Mouse (Mus musculus) B cell, adult 2 months (primary cell): Measurements from ENCODE around the gene Tll1.
"Not testable (repeated sequence)": the region's sequence is repeated elsewhere in the genome, so short reads cannot be mapped to it uniquely, and the experiment has no call there.

Experiments used
- DNase-seq, 2 experiments: peaks; one replicate each; pipeline ENCODE4 v3.0.0; 2022

Tll1 gene

DNA sequence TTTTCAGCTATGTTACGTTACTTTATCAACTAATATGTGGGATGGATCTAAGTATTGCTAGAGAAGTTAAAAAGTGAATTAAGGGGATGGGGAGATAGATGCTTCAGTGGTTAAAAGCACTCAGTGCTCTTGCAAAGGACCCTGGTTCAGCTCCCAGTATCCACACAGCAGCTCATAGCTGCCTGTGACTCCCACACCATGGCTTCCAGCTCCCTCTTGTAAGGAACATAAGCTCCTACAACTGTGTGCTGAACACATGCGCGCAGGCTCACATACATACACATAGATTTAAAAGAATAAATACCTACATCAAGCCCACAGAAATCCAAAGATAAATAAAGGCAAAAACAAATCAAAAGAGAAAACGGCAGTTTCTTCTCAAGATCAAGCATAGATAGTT, 148.5 kb downstream of the Tll1 start:
- no peak for DNase-seq

- DNase-seq: no peak
Measured at GRCm38 (mm10) chr8:64048556-64048955, 157.5 kb downstream of the Tll1 start.

GRCm38 (mm10) chr8:64047963-64048505, 158.0 kb downstream of the Tll1 start:
- no peak for DNase-seq

DNA sequence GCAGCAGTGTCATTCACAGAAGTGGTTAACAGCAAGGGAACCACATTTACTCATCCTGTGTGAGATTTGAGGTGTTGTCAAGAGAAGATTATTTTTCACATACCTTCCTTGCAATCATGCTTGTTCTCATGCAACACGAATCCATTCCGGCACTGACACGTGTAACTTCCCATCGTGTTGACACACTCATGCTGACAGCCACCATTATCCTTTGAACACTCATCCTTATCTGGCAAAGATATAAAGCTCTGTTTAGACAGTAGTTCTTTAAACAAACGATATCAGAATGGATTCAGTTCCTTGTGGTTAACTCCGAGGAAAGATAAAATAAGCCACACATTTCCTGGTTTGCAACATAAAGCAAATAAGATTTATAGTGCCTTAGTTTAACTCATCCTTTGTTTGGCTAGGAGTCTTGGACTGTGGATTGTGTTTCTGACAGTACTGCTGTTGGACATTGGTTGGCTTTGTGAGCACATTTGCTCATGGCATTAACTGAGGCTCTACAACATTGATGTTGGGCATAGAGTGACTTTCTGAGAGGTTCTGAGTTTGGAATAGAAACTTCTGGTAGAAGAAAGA, 164.7 kb downstream of the Tll1 start:
- DNase-seq: no peak

DNA sequence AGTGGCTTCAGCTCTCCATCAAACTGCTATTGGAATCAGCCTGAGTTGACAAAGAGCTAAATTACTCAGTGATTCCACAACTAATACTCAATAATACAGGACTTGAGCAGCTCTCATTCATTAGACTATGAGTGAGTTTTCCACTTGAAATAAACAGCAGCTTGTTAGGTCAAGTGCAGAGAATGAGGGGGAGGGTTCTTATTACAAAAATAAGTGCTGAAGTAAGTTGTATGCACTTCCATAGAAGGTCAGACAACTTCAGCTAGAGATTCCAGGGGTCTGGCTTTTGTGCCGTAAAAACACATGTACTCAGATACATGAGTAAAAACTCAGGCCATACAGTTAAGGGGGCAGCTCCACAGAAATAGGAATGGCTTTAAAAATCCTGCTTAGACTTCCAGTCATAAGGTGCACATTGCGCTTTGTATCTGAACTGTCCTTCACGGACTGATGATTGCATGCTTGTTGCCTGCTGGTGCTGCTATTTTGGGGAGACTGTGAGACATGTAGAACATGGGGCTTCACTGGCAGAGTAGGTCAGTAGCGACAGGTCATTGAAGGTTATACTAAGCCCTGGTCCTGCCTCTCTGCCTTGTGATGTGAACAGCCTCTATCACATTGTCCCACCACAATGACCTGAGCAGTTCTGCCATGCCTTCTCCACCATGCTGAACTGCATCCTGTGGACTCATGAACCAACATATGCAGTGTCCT, 175.2 kb downstream of the Tll1 start:
- DNase-seq: no peak

DNA sequence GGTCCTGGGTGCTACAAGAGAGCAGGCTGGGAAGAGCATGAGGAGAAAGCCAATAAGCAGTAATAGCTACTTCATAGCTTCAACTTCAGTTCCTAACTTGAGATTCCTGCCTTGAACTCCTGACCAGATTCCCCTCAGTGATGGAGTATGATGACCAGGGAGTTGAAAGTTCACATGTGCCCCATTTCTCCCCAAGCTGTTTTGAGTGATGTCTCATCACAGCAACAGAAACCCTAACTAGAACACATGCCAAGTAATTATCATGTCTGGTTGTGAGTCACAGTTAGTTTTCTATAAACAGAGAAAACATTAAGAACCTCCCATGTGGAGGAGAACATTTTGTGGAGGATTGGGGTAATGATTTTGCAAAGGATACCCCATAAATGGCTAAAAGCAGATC, 176.0 kb downstream of the Tll1 start:
- no peak for DNase-seq

GRCm38 (mm10) chr8:64029525-64029924, 176.5 kb downstream of the Tll1 start:
- DNase-seq: no peak

DNA sequence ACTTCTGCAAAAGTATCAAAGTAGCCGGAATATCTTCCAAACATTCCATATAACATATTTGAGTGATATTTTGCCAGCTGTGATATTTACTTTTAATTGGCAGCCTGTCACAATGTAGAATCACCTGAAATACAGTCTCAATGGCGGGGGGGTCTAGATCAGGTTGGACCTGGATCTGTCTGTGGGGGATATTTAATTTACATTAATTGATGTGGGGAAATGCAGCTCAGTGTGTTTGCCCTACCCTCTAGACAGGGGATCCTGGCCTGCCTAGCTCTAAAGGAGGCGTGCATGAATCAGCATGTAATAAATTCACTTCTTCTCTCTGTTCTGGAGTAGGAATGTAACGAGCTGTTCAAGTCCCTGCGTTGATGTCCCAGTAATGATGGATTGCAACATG, 181.7 kb downstream of the Tll1 start:
- DNase-seq: no peak

DNA sequence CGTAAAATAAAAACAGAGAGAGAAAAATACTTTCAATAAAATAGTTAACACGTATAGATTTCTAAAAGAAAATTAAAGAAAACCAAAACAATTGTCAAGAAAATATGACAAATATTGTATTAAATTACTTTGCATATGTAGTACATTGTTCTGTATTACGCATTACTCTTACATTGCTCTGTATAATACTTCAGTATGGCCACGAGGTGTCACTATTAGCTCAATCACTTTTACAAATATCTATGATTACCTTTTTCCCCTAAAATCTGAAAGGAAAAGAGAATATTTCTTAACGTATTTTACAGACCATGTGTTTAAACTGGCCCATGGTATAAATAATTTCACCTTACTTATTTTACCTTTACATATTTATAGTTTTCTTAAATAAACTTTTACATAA, 182.5 kb downstream of the Tll1 start:
- DNase-seq: no peak

- no peak for DNase-seq
Measured at GRCm38 (mm10) chr8:64023027-64023426, 183.0 kb downstream of the Tll1 start.

DNA sequence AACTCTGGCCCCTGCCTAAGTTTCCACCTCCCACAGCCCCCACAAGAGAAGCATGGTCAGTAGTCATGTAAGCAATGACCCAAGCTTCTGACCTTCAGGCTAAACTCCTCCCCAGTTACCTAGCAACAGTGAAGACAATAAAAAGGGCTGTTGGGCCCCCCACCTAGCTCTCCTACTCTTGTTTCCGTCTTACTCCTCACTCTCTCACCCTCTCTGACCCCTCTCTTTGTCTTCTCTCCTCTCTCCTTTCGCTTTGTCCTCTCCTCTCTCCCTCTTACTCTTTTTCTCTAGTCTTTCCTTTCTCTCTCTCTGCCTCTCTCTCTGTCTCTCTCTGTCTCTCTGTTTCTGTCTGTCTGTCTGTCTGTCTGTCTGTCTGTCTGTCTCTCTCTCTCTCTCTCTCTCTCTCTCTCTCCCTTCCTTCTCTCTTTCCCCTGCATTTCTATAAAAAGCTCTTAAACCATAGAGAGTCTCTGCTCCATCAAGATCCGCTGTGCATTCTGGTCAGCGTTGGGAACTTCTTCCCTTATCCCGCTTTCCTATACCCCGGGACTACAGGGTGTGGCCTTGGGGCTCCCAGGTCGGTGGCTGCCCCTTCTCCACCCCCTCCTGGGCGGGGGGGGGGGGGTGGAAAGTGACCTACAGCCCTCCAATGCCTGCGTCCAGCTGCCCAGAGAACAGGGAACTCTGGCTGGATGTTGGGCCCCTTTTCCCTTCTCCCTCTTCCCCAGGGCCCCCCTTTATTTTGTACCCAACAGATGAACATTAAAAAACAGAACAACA, 235.3 kb downstream of the Tll1 start:
- DNase-seq: not testable (repeated sequence)
